Mouse (Mus musculus) lung, adult 2 months (tissue): ENCODE measurements around the gene Tns4.
A peak's percentile ranks its signal among the peaks of the same experiment; 100 is the strongest.

Experiments
- CTCF ChIP-seq: fragments of 200-500 bp; IDR thresholded peaks from 2 replicates; pipeline ENCODE4 v1.5.1; 2011; ENCODE audit warnings: mild to moderate bottlenecking, low read length, control low read depth; ENCODE audit not compliant: insufficient read depth
- POLR2A ChIP-seq: fragments of 200-500 bp; IDR thresholded peaks from 2 replicates; pipeline ENCODE4 v1.6.1; 2011; ENCODE audit warnings: low read depth, mild to moderate bottlenecking, control low read depth, low read length, borderline replicate concordance; ENCODE audit errors: extremely low read depth

DNA sequence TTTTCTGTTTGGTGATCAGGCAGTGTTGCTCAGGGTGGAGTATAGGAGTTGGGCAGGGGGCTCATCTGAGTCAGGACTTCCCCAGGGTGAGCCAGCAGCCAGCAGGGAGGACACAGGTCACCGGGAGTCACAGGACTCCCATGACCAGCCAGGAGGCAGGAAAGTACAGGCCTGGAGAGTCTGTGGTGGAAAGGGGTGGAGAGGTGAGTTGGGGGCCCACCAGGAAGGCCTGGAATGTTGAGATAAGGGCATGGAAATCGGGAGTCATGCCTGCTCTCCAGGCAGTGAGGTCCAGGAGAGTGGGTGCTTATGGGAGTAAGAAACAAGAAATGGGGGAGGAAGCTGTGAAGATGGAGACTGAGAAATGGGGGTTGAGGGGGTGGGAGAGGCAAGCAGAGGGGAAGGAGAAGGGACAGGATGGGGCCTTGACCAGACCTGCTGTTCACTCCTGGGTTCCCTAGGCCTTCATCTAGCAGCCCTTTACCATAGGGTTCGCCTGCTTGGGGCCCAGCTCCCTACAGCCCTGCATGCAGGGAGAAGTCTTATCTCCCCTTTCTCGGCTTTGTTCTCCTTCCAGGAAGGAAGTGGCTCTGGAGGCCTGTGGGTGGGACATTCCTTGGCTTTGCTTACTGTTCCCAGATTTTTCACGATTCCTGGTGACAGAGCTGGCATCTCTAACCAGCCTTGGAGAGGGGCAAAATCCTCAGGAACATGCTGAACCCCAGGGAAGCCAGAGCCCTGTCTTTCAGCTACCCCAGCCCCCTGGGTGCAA is 37.6 kb upstream of the Tns4 start:
- TF ChIP-seq POLR2A, result peak; percentile 65; the same call in 1 of the 2 replicates
- TF ChIP-seq CTCF, result no peak
